Mouse (Mus musculus): ENCODE data around the gene Pafah2. TPM values are rescaled to one million over a fixed set of nuclear protein-coding genes. Genes with fewer than 3 reads are reported as not detected.
A peak's percentile ranks its signal among the peaks of the same experiment; 100 is the strongest.

The Pafah2 gene
- 10 to 100 TPM in 1 of 4 experiments, 1 to 10 TPM in 3; 6.8 to 10.7 (median 9.1) TPM for total RNA-seq (2022)

- DNase-seq (ENCODE audit: low spot score), result peak; percentile 97
Observed at GRCm38 (mm10) chr4:134395977-134396825, at the start of gene Pafah2. Pafah2 (plus strand) TSS chr4:134396320.

GRCm38 (mm10) chr4:134348078-134348477, 48.0 kb upstream of the Pafah2 start:
- DNase-seq (ENCODE audit: low spot score), result no peak

GRCm38 (mm10) chr4:134348545-134348944, 47.6 kb upstream of the Pafah2 start:
- no peak for DNase-seq (ENCODE audit: low spot score)

- no peak for DNase-seq (ENCODE audit: low spot score)
Observed at GRCm38 (mm10) chr4:134349829-134350228, 46.3 kb upstream of the Pafah2 start.

- DNase-seq (ENCODE audit: low spot score), result no peak
Observed at GRCm38 (mm10) chr4:134350641-134351040, 45.5 kb upstream of the Pafah2 start.

DNA sequence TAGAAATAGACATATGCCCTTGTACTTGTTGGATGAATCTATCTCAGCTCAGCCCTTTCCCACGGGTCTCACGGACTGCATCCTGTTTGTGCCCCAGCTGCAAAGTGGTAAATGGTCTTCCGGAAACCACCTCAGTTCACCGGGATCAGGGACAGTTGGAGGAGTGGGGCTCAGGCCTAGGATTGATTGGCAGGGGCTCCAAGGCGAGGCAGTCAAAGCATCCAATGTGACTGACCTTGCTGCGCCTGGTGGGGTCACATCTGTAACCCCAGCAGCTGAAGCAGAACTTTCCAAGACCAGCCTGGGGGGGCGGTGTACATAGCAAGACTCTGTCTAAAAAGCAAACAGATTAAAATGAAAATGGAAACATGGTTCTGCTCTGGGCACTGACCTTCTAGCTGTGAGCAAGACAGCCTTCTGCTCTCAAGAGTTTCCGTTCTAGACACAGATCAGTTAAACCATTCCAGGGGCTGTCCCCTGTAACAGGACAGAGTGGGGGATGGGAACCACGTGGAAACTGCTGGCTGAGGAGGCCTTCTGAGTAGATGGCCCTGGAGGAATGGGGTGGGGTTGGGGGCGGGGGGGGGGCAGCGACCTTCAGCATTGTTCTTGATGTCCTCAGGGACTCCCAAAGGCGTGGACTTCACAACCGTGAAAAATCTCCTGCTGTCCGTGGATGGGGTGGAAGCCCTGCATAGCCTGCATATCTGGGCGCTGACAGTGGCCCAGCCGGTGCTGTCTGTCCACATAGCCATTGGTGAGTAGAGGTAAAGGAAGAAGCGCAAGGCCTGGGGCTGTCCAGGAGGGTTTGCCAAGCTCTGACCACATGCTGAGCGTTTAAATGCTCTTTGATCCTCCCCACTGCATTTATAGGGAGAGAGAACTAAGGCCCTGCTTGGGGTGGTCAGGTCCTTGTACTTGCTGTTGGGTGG, 44.5 kb upstream of the Pafah2 start:
- DNase-seq (ENCODE audit: low spot score), result no peak

GRCm38 (mm10) chr4:134352261-134352707, 43.8 kb upstream of the Pafah2 start:
- DNase-seq (ENCODE audit: low spot score), result no peak

DNA sequence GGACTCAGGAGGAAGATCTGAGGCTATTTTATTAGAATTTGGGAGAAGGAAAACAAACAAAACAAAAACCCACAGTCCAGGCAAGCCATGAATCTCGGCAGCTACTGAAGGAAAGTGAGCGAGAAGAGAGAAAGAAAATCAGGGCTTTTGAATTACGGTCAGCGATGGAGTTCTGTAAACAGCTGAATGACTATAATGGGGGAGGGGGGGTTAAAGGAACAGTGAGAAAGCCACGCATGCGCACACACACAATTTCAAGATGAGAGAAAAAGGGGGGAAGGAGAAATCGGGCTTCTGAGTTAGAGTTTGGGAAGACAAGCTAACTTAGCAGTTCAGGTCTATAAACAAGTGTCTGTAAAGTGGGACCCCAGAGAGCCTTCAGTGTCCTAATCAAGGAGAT, 43.2 kb upstream of the Pafah2 start:
- no peak for DNase-seq (ENCODE audit: low spot score)

DNA sequence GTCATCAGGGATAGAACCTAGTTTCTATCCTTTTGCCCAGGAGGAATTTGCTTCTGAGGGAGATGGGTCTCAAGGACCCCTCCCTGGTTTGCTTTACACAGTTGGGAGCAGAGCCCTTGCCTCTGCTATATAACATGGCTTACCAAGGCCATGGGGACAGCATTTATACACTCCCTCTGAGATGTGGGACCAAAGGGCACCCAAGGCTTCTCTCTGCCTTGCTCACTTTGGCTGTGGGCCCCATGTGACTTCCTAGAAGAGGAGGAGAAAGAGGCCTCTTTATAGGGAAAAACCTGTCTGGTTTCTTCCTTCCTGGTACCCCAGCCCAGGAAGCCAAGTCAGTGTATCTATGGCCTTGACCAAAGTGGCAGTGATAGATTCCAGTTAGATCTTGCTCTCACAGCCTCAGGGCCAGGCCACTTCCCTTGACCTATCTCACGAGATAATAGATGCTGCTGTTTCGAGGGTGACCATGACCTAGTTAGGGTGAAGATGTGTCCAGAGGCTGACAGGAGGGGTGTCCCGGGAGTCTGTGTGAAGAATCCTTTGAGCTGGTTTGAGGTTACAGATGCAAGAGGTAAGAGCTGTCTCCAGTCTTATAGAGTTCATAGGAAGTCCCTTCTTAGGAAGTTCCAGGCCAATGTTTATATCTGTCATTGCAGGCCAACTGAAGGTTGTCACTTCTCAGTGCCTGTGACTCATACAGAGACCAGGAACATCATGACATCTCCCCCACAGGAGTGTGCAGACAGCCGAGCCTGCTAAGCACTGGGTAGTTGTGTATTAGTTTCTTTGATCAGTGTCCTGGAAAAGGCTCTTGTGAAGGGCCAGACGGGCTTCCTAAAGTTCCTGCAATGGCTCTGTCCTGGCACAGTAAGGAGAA, 42.4 kb upstream of the Pafah2 start:
- no peak for DNase-seq (ENCODE audit: low spot score)

- DNase-seq (ENCODE audit: low spot score), result peak; percentile 71
Observed at GRCm38 (mm10) chr4:134355841-134356452, 40.2 kb upstream of the Pafah2 start.

- peak; percentile 67 for DNase-seq (ENCODE audit: low spot score)
Observed at GRCm38 (mm10) chr4:134356591-134357460, 39.3 kb upstream of the Pafah2 start.

DNA sequence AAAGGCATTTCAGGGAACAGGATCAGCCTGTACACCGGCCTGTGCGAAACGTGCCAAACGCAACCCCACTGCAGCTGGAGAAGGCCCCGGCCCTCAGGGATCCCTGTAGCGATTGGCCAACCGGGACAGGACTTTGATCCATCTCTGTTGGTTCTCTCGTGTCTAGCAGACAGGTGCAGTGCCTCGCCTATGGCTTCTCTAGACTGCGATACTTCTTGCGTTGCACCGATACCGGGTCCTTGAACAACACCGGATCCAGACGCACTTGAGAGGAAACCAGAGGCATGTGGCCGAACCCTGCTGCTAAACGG, 38.7 kb upstream of the Pafah2 start:
- no peak for DNase-seq (ENCODE audit: low spot score)

DNA sequence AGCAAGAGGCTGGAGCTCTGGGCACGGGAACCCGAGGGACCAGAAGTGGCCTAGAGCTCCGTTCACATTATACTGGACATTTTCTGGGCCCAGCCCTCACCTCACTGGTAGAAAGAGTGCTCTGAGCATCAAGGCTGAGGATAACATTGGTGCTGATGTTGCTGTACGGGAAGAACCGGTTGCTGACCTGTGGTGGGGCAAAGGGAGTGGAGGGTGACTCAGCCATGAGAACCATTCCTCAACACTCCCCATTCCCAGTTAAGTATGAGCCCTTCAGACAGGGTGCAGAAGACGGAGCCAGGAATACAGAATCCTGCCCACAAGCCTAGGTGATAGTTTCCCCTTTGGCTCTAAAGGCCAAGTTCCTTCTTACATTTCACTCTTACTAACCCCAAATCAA, 36.5 kb upstream of the Pafah2 start:
- no peak for DNase-seq (ENCODE audit: low spot score)

DNA sequence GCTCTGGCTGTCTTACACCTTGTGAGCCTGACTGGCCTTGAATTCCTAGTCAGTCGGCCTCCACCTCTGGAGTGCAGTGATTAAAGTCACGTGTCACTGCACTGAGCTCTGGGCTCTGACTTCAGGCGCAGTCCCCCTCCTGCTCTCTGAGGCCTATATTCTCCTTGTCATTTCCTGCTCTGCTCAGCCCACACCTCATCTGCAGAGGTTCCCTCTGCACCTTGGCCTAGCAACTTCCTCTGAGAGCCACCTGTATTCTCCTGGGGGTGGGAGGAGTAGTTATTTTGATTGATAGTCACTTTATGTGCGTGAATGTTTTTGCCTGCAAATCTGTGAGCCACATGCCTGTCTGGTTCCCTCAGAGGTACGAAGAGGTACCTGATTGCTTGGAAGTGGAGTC, 34.9 kb upstream of the Pafah2 start:
- DNase-seq (ENCODE audit: low spot score), result no peak

DNA sequence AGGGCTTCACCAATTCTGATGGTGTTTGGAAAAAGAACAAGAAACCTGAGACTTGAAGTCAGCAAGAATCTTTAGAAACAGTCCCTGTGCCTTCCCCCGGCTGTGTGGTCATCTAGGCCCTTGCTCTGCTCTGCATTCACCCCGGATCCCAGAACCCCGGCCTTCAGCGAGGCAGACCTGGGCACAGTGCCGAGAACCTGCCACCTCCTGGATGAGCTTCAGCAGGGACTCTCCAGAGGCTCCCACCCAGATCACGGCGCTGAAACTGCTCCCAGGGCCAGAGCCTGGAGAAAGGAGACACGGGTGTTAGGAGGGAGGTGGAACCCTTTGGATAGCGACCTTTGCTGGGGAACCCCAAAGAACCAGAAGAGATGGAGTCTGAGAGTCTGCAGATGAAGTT, 34.0 kb upstream of the Pafah2 start:
- DNase-seq (ENCODE audit: low spot score), result no peak

DNA sequence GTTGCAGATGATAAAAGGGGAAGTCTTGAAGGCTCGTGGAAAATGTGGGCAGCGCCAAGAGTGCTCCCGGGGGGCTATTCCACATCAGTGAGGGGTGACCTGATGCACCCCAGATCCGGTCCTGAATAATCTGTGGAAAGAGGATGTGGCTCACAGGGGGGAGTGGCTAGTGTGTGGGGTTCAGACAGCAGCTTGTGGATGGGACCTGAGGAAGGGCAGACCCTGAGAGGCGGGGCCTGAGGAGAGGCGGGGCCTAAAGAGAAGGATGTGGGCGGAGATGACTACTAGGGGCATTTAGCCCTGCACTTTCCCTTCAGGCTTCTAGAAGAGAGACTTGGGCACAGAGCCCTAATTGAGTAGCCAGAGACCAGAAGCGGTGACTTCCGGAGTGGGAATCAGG, 33.5 kb upstream of the Pafah2 start:
- DNase-seq (ENCODE audit: low spot score), result no peak

- DNase-seq (ENCODE audit: low spot score), result no peak
Observed at GRCm38 (mm10) chr4:134365280-134365679, 30.8 kb upstream of the Pafah2 start.

- no peak for DNase-seq (ENCODE audit: low spot score)
Observed at GRCm38 (mm10) chr4:134370649-134371221, 25.4 kb upstream of the Pafah2 start.

DNA sequence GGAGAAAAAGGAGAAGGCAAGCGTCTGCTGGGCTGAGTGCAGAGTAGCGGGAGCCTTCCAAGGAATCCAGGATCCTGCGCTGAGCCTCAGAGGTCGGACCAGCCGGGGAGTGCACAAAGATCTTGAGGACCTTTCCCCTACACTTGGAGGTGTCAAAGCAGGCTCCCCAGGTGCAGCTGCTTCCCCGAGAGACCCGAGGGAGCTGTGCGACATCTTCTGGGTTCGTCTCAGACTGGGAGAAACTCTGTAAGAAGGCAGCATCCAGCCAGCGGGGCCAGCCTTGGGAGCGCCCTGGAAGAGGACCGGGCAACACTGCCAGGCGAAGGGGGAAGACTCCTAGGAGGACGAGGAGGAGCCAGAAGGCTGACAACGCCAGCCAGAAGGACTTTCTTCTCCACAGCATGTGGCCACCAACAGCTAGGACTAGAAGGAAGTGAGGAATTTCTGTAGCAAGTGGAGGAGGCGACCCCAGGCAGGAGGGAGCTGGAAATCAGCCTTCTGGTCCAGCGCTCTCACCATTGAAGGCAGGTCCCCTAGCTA, 24.7 kb upstream of the Pafah2 start:
- DNase-seq (ENCODE audit: low spot score), result no peak
